Mouse (Mus musculus) limb, embryonic 14.5 days (tissue): ENCODE measurements around the gene Map3k21. TPM values are rescaled to one million over a fixed set of nuclear protein-coding genes. Genes with fewer than 3 reads are reported as not detected.

Experiments used
- ATAC-seq: fragments of 200-750 bp; cut with Nextera tagmentation; 2 replicates; pipeline ENCODE4 v1.8.0; 2017; ENCODE audit warnings: low read depth, moderate number of reproducible peaks, moderate TSS enrichment; ENCODE audit not compliant: low FRiP score
- DNase-seq: peaks from one replicate; pipeline ENCODE4 v3.0.0-alpha.2; 2015; ENCODE audit warnings: low spot score
- H3K27ac ChIP-seq: fragments of 300-500 bp; sonication (generic); replicated peaks from 2 replicates; pipeline ENCODE4 v1.5.1; 2014; ENCODE audit warnings: low read depth, mild to moderate bottlenecking, low read length, moderate library complexity, mixed read lengths
- H3K27me3 ChIP-seq: fragments of 300-500 bp; sonication (generic); 2 replicates; pipeline ENCODE4 v1.6.1; 2014; ENCODE audit warnings: low read length, mixed read lengths; ENCODE audit not compliant: control insufficient read depth, insufficient read depth
- H3K36me3 ChIP-seq: fragments of 300-500 bp; sonication (generic); 2 replicates; pipeline ENCODE4 v1.6.1; 2014; ENCODE audit warnings: mild to moderate bottlenecking, low read length, moderate library complexity, mixed read lengths; ENCODE audit not compliant: control insufficient read depth, insufficient read depth
- H3K4me1 ChIP-seq: fragments of 300-500 bp; sonication (generic); 2 replicates; pipeline ENCODE4 v1.6.1; 2014; ENCODE audit warnings: antibody characterized with exemption, low read length, mixed read lengths; ENCODE audit not compliant: control insufficient read depth, insufficient read depth
- H3K4me2 ChIP-seq: fragments of 300-500 bp; sonication (generic); replicated peaks from 2 replicates; pipeline ENCODE4 v1.6.1; 2014; ENCODE audit warnings: low read depth, mild to moderate bottlenecking, low read length, moderate library complexity; ENCODE audit not compliant: severe bottlenecking
- H3K4me3 ChIP-seq: fragments of 300-500 bp; sonication (generic); replicated peaks from 2 replicates; pipeline ENCODE4 v1.5.1; 2014; ENCODE audit warnings: low read length
- H3K9ac ChIP-seq: fragments of 300-500 bp; sonication (generic); 2 replicates; pipeline ENCODE4 v1.6.1; 2014; ENCODE audit warnings: mild to moderate bottlenecking, low read depth, low read length, moderate library complexity; ENCODE audit not compliant: severe bottlenecking
- H3K9me3 ChIP-seq: fragments of 300-500 bp; sonication (generic); 2 replicates; pipeline ENCODE4 v1.6.1; 2016; ENCODE audit warnings: low read length; ENCODE audit not compliant: control insufficient read depth
- POLR2A ChIP-seq: fragments of 200-500 bp; IDR thresholded peaks from 2 replicates; pipeline ENCODE4 v1.8.0; 2012; ENCODE audit warnings: inconsistent platforms, mild to moderate bottlenecking, moderate library complexity, borderline replicate concordance; ENCODE audit not compliant: insufficient read depth, insufficient read length; ENCODE audit errors: extremely low read depth
- WGBS: fragments of 180-500 bp; shearing (Covaris S2); extraction: QIAGEN DNeasy Blood & Tissue Kit; methylation state at CpG from one replicate; pipeline ENCODE4 v1.1.7; 2014; 5-methylcytosine and 5-hydroxymethylcytosine counted together
- polyA plus RNA-seq, 2 experiments: library from polyadenylated mRNA; depleted of rRNA in 1 of 2; stranded (reverse) in 1 of 2; unstranded in 1 of 2; fragments of >200 nt; fragmentation: Nextera tagmentation in 1 of 2; extraction: Ambion mirVana in 1 of 2; gene quantifications; 2 replicates each; pipeline versions ENCODE4 v1.2.1 to v1.2.3; 2012 to 2014

The Map3k21 gene
- polyA plus RNA-seq, 2 experiments = 0.18 to 0.47 TPM

DNA sequence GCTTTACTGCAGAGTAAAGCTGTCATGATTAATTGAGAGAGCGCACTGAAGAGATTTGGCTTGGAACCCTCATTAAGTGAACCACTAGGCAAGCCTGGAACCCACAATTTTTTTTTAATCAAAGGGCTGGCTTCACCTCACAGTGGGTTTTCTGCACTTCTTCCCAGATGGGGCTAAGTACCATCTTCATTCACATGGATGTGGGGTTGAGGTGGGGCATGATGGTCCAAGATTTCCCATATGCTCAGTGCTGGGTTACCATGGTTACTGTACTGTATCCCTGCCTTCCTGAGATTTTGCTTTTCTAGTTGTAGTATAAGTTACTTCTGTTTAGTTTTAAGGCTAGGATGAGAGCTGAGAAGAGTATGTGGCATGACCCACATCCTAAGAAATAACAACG, 75.1 kb downstream of the Map3k21 start:
- TF ChIP-seq POLR2A = no peak
- WGBS = 89% methylated on average over 2 of the region's 2 CpGs
- no peak for ATAC-seq

GRCm38 (mm10) chr8:125986999-125987589, 76.8 kb downstream of the Map3k21 start:
- H3K27me3 ChIP-seq = no peaks in the 10 kb centered on the region
- no peak for TF ChIP-seq POLR2A
- WGBS = 66% methylated on average over 6 of the region's 6 CpGs
- no peak overlapping the region for H3K9ac ChIP-seq
- no peaks in the 10 kb centered on the region for H3K9me3 ChIP-seq
- no peaks in the 10 kb centered on the region for H3K4me1 ChIP-seq
- no peak overlapping the region for H3K4me3 ChIP-seq
- H3K27ac ChIP-seq = no peak overlapping the region
- ATAC-seq (no peak), DNase-seq (no peak)
- no peak overlapping the region for H3K4me2 ChIP-seq
- H3K36me3 ChIP-seq = no peaks in the 10 kb centered on the region

More for the DNA sequence above, 75.1 kb downstream of the Map3k21 start:
- H3K27ac ChIP-seq = no peak overlapping the region
- H3K4me3 ChIP-seq = no peak overlapping the region
- H3K4me2 ChIP-seq = no peak overlapping the region
- H3K9ac ChIP-seq = no peak overlapping the region
- no peaks in the 10 kb centered on the region for H3K9me3 ChIP-seq
- no peaks in the 10 kb centered on the region for H3K4me1 ChIP-seq
- H3K36me3 ChIP-seq = no peaks in the 10 kb centered on the region
- H3K27me3 ChIP-seq = no peaks in the 10 kb centered on the region
- DNase-seq = no peak

- H3K9ac ChIP-seq = no peak overlapping the region
- no peak for DNase-seq
- H3K36me3 ChIP-seq = no peaks in the 10 kb centered on the region
- no peak for TF ChIP-seq POLR2A
- no peaks in the 10 kb centered on the region for H3K27me3 ChIP-seq
- H3K9me3 ChIP-seq = no peaks in the 10 kb centered on the region
- H3K4me2 ChIP-seq = no peak overlapping the region
- WGBS = 59% methylated on average over 2 of the region's 2 CpGs
- H3K4me1 ChIP-seq = no peaks in the 10 kb centered on the region
- no peak overlapping the region for H3K4me3 ChIP-seq
- no peak overlapping the region for H3K27ac ChIP-seq
- no peak for ATAC-seq
These were observed 77.7 kb downstream of the Map3k21 start for GRCm38 (mm10) chr8:125987996-125988395.

DNA sequence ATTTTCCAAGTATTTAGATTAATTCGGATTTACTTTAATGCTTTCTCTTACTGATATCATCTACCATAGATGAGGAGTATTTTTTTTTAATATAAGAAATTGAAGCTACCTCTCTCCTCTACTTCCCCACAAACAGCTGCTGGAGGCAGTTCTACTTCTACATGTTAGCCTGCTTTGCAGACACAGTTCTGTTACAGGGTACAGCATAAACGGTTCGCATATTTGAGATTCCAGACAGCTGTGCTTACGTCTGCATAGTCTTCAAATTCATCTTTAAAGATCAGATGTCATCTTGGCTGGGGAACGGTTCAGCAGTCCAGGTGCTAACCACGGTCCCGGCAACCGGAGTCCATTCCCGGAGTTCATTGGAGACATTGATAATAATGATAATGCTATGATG, 83.4 kb downstream of the Map3k21 start:
- H3K9ac ChIP-seq = no peak overlapping the region
- H3K4me3 ChIP-seq = no peak overlapping the region
- no peaks in the 10 kb centered on the region for H3K27me3 ChIP-seq
- H3K4me2 ChIP-seq = no peak overlapping the region
- DNase-seq (peak; percentile 31), ATAC-seq (peak; percentile 75; the same call in 1 of the 2 replicates)
- WGBS = 36% methylated on average over 9 of the region's 9 CpGs
- no peaks in the 10 kb centered on the region for H3K9me3 ChIP-seq
- no peaks in the 10 kb centered on the region for H3K36me3 ChIP-seq
- no peak for TF ChIP-seq POLR2A
- peaks cover 11% of the 10 kb centered on the region; the same call in 1 of the 2 replicates for H3K4me1 ChIP-seq
- no peak overlapping the region for H3K27ac ChIP-seq

- Histone ChIP-seq H3K4me2 (peak within 1 kb of the TSS; percentile 84), H3K4me1 (peaks cover 11% of the 10 kb centered on the region; the same call in 1 of the 2 replicates), H3K36me3 (no peaks in the 10 kb centered on the region), H3K27me3 (no peaks in the 10 kb centered on the region), H3K9ac (peak within 1 kb of the TSS; percentile 62), H3K9me3 (no peaks in the 10 kb centered on the region), H3K4me3 (peak within 1 kb of the TSS; percentile 56), H3K27ac (peak within 1 kb of the TSS; percentile 38; the same call in 1 of the 2 replicates)
- ATAC-seq (peak; percentile 75), DNase-seq (peak; percentile 48)
- 0 out of 2 replicates have a peak, but pooled peaks have one; percentile 53 for TF ChIP-seq POLR2A
- under 1% methylated on average over 59 of the region's 73 CpGs for WGBS
These were observed 85.1 kb downstream of the Map3k21 start, which contains the start of gene Kcnk1 for GRCm38 (mm10) chr8:125995101-125995986. Kcnk1 (plus strand) TSS chr8:125995170.
